Mouse (Mus musculus): ENCODE data around the gene Rps15.

- TF ChIP-seq POLR2A (IDR thresholded peaks at IDR 0.05; ENCODE audit: borderline replicate concordance, low read depth, low read length) = no peak
- TF ChIP-seq CTCF (IDR thresholded peaks at IDR 0.05; ENCODE audit: low read depth, low read length) = no peak
Measured at GRCm38 (mm10) chr10:80341491-80342304, 49.4 kb downstream of the Rps15 start.
